Mouse (Mus musculus): ENCODE results near the gene Hoxd4.

Hoxd4 gene

GRCm38 (mm10) chr2:74747661-74748141 lies 36.0 kb downstream of the Hoxd4 start:
- no peak for DNase-seq

- DNase-seq: no peak
Measured at GRCm38 (mm10) chr2:74748436-74748995, 36.8 kb downstream of the Hoxd4 start.

- no peak for DNase-seq
Measured at GRCm38 (mm10) chr2:74749337-74750121, 37.8 kb downstream of the Hoxd4 start.

- no peak for DNase-seq
Measured at GRCm38 (mm10) chr2:74750731-74751250, 39.1 kb downstream of the Hoxd4 start.

- DNase-seq: no peak
Measured at GRCm38 (mm10) chr2:74751861-74752260, 40.1 kb downstream of the Hoxd4 start.

GRCm38 (mm10) chr2:74752431-74753174 lies 40.9 kb downstream of the Hoxd4 start:
- DNase-seq: no peak

GRCm38 (mm10) chr2:74753175-74753523 lies 41.4 kb downstream of the Hoxd4 start:
- DNase-seq: no peak

- no peak for DNase-seq
Measured at GRCm38 (mm10) chr2:74753711-74754110, 42.0 kb downstream of the Hoxd4 start.

- DNase-seq: no peak
Measured at GRCm38 (mm10) chr2:74760146-74760545, 48.4 kb downstream of the Hoxd4 start.

- no peak for DNase-seq
Measured at GRCm38 (mm10) chr2:74761941-74762340, 50.2 kb downstream of the Hoxd4 start.

- DNase-seq: no peak
Measured at GRCm38 (mm10) chr2:74762522-74763244, 51.0 kb downstream of the Hoxd4 start, which contains the start of gene Hoxd1. TSS of gene Hoxd1 (plus strand) at chr2:74762980.

- no peak for DNase-seq
Measured at GRCm38 (mm10) chr2:74763245-74763735, 51.6 kb downstream of the Hoxd4 start.

- DNase-seq: no peak
Measured at GRCm38 (mm10) chr2:74763976-74764375, 52.2 kb downstream of the Hoxd4 start.

GRCm38 (mm10) chr2:74774359-74774758 lies 62.6 kb downstream of the Hoxd4 start:
- no peak for DNase-seq

- no peak for DNase-seq
Measured at GRCm38 (mm10) chr2:74777536-74778275, 66.0 kb downstream of the Hoxd4 start.
